Mouse (Mus musculus) cortical plate, adult 2 months (tissue): Measurements from ENCODE around the gene Epn3. TPM values are rescaled to one million over a fixed set of nuclear protein-coding genes. Genes with fewer than 3 reads are reported as not detected.
A peak's percentile ranks its signal among the peaks of the same experiment; 100 is the strongest.

Experiments
- H3K27ac ChIP-seq: fragments of 200-500 bp; 2 replicates; pipeline ENCODE4 v1.5.1; 2012; ENCODE audit warnings: low read length, control low read depth, inconsistent platforms; ENCODE audit not compliant: insufficient read depth
- H3K4me1 ChIP-seq: fragments of 200-500 bp; 2 replicates; pipeline ENCODE4 v1.6.1; 2011; ENCODE audit warnings: low read length; ENCODE audit not compliant: control insufficient read depth, insufficient read depth
- H3K4me3 ChIP-seq: fragments of 200-500 bp; 2 replicates; pipeline ENCODE4 v1.5.1; 2011; ENCODE audit warnings: mild to moderate bottlenecking, low read length, control low read depth; ENCODE audit not compliant: insufficient read depth
- CTCF ChIP-seq: fragments of 200-500 bp; IDR thresholded peaks from 2 replicates; pipeline ENCODE4 v1.5.1; 2011; ENCODE audit warnings: mild to moderate bottlenecking, control low read depth, low read length; ENCODE audit not compliant: insufficient read depth; ENCODE audit errors: extremely low read depth
- POLR2A ChIP-seq: fragments of 200-500 bp; IDR thresholded peaks from 2 replicates; pipeline ENCODE4 v1.6.1; 2011; ENCODE audit warnings: mild to moderate bottlenecking, low read length, control low read depth; ENCODE audit not compliant: insufficient read depth; ENCODE audit errors: extremely low read depth
- polyA plus RNA-seq: library from polyadenylated mRNA; depleted of rRNA; stranded (reverse); fragments of >200 nt; gene quantifications from 2 replicates; pipeline ENCODE4 v1.2.3, GENCODE M21; 2012; rRNA removed

The Epn3 gene
- polyA plus RNA-seq: 0.76 and 0.98 TPM in 2 replicates

GRCm38 (mm10) chr11:94499661-94500152 lies at the start of gene Epn3:
Epn3 (minus strand) TSS chr11:94499974.
- Histone ChIP-seq H3K27ac (no peak within 1 kb of the TSS), H3K4me1 (no peaks in the 10 kb centered on the region; the same call in 1 of the 2 replicates), H3K4me3 (no peak within 1 kb of the TSS)
- TF ChIP-seq POLR2A: no peak
- no peak for TF ChIP-seq CTCF

GRCm38 (mm10) chr11:94548888-94549690 lies 49.3 kb upstream of the Epn3 start, which contains the start of gene Rsad1:
Rsad1 (minus strand) TSS chr11:94549255.
- 0 out of 2 replicates have a peak, but pooled peaks cover 1% of the 10 kb centered on the region for H3K4me1 ChIP-seq
- H3K4me3 ChIP-seq: peak within 1 kb of the TSS; percentile 64
- H3K27ac ChIP-seq: peak within 1 kb of the TSS; percentile 62
- peak; percentile 63 for TF ChIP-seq CTCF
- peak; percentile 68; the same call in 1 of the 2 replicates for TF ChIP-seq POLR2A

- Histone ChIP-seq H3K27ac (peak overlapping the region; percentile 62), H3K4me3 (peak overlapping the region; percentile 64), H3K4me1 (0 out of 2 replicates have a peak, but pooled peaks cover 1% of the 10 kb centered on the region)
- TF ChIP-seq POLR2A: no peak
These were observed 48.4 kb upstream of the Epn3 start for GRCm38 (mm10) chr11:94548041-94548784.

GRCm38 (mm10) chr11:94547271-94547670 lies 47.5 kb upstream of the Epn3 start:
- TF ChIP-seq POLR2A (no peak), CTCF (no peak)
- Histone ChIP-seq H3K4me1 (0 out of 2 replicates have a peak, but pooled peaks cover 1% of the 10 kb centered on the region), H3K27ac (no peak overlapping the region), H3K4me3 (no peak overlapping the region)

GRCm38 (mm10) chr11:94546381-94546780 lies 46.6 kb upstream of the Epn3 start:
- H3K4me1 ChIP-seq: 0 out of 2 replicates have a peak, but pooled peaks cover 1% of the 10 kb centered on the region
- no peak for TF ChIP-seq CTCF
- no peak for TF ChIP-seq POLR2A
- H3K27ac ChIP-seq: no peak overlapping the region
- no peak overlapping the region for H3K4me3 ChIP-seq

GRCm38 (mm10) chr11:94544422-94544821 lies 44.6 kb upstream of the Epn3 start:
- Histone ChIP-seq H3K4me3 (peak overlapping the region; percentile 33), H3K4me1 (0 out of 2 replicates have a peak, but pooled peaks cover 1% of the 10 kb centered on the region), H3K27ac (no peak overlapping the region)
- TF ChIP-seq POLR2A: no peak
- no peak for TF ChIP-seq CTCF

- Histone ChIP-seq H3K4me3 (peak overlapping the region; percentile 33), H3K27ac (no peak overlapping the region), H3K4me1 (no peaks in the 10 kb centered on the region)
- no peak for TF ChIP-seq POLR2A
- peak; percentile 91 for TF ChIP-seq CTCF
These were observed 44.2 kb upstream of the Epn3 start for GRCm38 (mm10) chr11:94543932-94544331.

GRCm38 (mm10) chr11:94543344-94543743 lies 43.6 kb upstream of the Epn3 start:
- TF ChIP-seq CTCF: no peak
- TF ChIP-seq POLR2A: no peak
- Histone ChIP-seq H3K4me1 (no peaks in the 10 kb centered on the region), H3K4me3 (0 out of 2 replicates have a peak overlapping the region, but pooled peaks have one; percentile 33), H3K27ac (no peak overlapping the region)

GRCm38 (mm10) chr11:94542400-94542799 lies 42.6 kb upstream of the Epn3 start:
- H3K4me1 ChIP-seq: no peaks in the 10 kb centered on the region
- no peak overlapping the region for H3K27ac ChIP-seq
- TF ChIP-seq CTCF (no peak), POLR2A (no peak)
- H3K4me3 ChIP-seq: no peak overlapping the region
